Mouse (Mus musculus) kidney, adult 2 months (tissue): Measurements from ENCODE around the gene Cyp2d11.

Experiments used
- CTCF ChIP-seq: fragments of 200-500 bp; conservative IDR thresholded peaks from 2 replicates; pipeline ENCODE4 v1.5.1; 2011; ENCODE audit warnings: low read depth, mild to moderate bottlenecking, control low read depth, low read length, moderate library complexity, mixed read lengths; ENCODE audit not compliant: insufficient read depth, insufficient read length
- POLR2A ChIP-seq: fragments of 200-500 bp; IDR thresholded peaks from one replicate; pipeline ENCODE4 v1.6.1; 2011; ENCODE audit warnings: low read depth, low read length, control low read depth

GRCm38 (mm10) chr15:82434541-82434940, 40.7 kb upstream of the Cyp2d11 start:
- TF ChIP-seq CTCF (no peak), POLR2A (no peak)
